Mouse (Mus musculus): Measurements from ENCODE around the gene Pip4k2b.

The Pip4k2b gene

DNA sequence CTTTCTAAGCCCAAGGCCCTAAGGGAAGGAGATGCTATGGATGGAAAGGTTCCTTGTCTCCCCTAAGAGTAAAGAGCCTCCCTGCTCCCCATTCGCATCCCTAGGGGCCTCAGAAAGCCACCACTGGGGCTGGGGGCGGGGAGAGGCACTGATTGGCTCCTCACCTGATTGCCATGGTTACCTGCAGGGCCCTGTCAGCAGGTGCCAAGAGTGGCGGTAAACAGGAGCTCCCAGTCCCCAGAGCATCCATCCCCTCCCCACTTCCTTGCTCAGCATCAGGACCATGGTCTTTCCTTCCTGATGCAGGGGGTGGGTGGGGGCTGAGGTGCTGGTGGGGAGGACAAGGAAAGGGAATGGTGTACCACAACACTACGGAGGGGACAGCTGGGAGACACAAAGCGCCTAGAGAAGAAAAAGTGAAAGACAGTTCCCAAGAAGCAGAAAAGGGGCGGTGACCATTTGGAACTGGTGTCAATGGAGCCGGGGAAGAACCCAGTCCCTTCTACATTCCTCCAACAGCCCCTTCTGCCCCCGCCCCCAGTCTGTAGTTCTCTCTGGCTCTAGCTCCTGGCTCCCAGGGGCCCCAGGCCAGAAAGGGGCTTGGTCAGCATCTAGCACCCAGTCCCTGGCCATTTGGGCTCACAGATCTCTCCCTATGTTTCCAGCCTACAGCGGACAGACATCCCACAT, 48.6 kb downstream of the Pip4k2b start:
- DNase-seq (ENCODE audit: extremely low spot score, low read depth, low spot score) = no peak

GRCm38 (mm10) chr11:97694921-97695711, 49.4 kb downstream of the Pip4k2b start:
- DNase-seq (ENCODE audit: extremely low spot score, low read depth, low spot score) = no peak

DNA sequence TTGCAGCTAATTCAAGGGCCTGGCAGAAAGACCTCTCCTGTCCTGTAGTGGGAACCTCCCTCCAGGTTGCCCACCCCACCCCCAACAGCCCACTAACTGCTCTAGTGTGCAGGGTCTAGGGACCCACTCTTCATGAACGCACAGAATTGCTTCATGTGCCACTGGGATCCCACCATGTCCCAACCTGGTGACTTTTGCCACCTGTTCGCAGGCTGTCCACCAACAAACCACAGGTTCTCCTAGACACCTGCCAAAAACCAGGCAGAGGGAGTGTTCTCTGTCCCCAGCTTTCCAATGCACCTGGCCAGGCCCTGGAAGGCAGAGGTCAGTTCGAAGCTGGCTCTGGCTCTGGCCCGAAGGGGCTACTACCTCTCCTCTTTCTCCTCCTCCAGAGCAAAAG, 50.1 kb downstream of the Pip4k2b start:
- no peak for DNase-seq (ENCODE audit: extremely low spot score, low read depth, low spot score)

- no peak for DNase-seq (ENCODE audit: extremely low spot score, low read depth, low spot score)
These were observed 54.6 kb downstream of the Pip4k2b start for GRCm38 (mm10) chr11:97689861-97690260.

DNA sequence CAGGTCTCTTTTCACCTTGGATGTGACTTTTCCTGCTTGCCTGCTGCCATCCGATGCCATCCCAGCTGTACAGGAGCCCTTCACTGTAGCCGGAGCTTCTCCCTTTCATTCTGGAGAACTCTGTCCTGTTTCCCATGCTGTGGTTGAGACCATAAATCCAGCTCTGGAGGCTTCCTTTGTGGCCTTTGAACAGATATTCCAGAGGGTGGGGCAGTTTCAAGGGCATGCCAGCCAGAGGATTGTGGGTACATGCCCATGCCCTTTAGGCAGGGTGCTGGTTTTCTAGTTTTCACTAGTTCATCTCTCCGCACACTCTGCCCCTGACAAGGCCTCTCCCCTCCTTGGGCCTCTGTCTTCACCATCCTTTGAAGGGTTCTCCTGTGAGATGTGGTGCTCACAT, 57.4 kb downstream of the Pip4k2b start:
- no peak for DNase-seq (ENCODE audit: extremely low spot score, low read depth, low spot score)

DNA sequence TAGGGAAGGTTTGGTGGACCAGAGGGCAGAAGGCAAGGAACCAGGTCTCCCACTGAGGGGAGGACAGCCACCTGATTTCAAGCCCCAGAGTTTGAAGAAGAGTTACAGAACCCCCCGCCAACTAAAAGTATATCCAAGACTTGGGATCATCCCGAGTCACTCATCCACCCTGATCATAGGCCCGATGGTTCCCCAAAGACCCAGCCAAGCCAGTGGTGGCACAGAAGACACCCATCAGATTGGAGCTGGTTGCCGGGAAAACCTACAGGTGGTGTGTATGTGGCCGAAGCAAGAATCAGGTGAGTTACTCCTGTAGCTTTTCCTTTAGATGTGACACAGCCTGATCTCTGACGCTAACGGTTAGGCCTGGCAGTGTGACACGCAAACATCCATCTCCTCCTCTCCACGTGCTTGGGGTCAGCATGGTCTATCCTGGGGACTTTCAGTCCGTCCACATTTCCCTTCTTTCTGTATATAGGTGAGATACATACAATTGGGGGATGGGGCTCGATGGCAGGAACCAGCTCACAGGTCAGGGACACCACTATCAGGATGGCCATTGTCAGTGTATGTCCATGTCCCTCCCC, 58.1 kb downstream of the Pip4k2b start:
- no peak for DNase-seq (ENCODE audit: extremely low spot score, low read depth, low spot score)

- DNase-seq (ENCODE audit: extremely low spot score, low read depth, low spot score) = no peak
These were observed 58.7 kb downstream of the Pip4k2b start, which contains the start of gene Cisd3 for GRCm38 (mm10) chr11:97685613-97686321. Gene Cisd3, plus strand, starts transcription at chr11:97685826.

DNA sequence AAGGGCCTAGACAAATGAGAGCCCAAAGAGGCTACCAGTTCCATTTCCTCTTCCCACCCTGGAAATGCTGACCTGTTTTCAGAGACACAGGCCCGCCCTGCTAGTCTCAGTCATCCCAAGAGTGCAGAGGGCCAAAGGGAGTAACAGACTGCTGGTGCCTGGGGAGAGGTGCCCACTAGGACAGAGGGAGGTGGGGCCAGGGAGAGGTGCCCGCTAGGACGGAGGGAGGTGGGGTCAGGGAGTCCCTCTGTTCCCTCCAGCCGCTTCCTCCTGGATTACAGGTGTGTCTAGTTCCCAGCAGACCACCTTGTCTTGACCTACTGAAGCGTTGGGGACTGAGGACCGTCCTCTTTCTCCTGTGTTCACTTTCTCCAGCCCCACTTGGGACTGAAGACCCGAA, 59.7 kb downstream of the Pip4k2b start:
- DNase-seq (ENCODE audit: extremely low spot score, low read depth, low spot score) = no peak

- no peak for DNase-seq (ENCODE audit: extremely low spot score, low read depth, low spot score)
These were observed 60.3 kb downstream of the Pip4k2b start for GRCm38 (mm10) chr11:97684063-97684680.

DNA sequence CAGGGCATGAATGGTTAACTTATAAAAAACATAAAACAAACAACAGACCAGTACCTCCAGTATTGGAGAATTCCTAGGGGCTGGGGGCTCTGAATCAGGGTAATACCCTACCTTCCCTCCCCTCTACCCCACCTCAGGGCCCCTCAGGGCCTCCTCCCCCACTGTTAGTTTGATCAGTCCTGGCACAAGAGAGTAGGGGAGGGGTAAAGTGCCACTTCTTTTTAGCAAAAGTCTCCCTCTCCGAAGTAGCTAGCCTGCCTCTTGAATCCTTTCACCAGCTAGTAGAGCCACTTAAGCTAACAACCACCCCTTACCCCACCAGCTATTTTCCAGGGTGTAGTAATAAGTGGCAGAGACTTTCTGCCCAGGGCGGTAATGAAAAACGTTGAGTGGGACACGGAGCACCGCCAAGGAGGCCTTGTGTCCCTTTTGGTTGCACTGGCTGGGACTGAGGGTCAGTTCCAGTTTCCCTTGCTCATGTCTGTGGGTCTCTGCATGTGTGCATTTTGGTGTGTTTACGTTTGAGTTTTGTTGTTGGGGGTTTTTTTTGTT, 61.9 kb downstream of the Pip4k2b start:
- no peak for DNase-seq (ENCODE audit: extremely low spot score, low read depth, low spot score)

GRCm38 (mm10) chr11:97680430-97680829, 64.1 kb downstream of the Pip4k2b start:
- no peak for DNase-seq (ENCODE audit: extremely low spot score, low read depth, low spot score)

- DNase-seq (ENCODE audit: extremely low spot score, low read depth, low spot score) = no peak
These were observed 66.2 kb downstream of the Pip4k2b start for GRCm38 (mm10) chr11:97678301-97678700.

DNA sequence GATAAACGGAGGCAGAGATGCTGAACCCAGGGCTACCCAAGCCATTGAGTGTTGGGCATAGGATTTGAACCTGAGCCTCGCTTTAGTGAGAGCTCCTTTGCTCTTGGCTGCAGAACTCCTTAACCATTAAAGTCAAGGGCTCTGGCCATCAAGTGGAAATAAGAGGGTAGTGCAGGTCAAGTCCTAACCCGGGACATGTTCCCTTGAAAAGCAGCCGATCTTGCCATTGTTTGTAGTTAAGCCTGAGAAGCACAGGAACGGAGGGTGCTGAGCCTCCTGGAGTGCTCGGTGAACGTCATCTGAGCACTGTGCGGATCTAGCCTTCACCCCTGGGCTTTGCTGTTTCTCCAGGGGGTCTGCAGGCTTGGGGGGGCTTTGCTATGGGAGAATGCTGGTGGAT, 66.7 kb downstream of the Pip4k2b start:
- no peak for DNase-seq (ENCODE audit: extremely low spot score, low read depth, low spot score)

GRCm38 (mm10) chr11:97677381-97677780, 67.1 kb downstream of the Pip4k2b start:
- no peak for DNase-seq (ENCODE audit: extremely low spot score, low read depth, low spot score)

DNA sequence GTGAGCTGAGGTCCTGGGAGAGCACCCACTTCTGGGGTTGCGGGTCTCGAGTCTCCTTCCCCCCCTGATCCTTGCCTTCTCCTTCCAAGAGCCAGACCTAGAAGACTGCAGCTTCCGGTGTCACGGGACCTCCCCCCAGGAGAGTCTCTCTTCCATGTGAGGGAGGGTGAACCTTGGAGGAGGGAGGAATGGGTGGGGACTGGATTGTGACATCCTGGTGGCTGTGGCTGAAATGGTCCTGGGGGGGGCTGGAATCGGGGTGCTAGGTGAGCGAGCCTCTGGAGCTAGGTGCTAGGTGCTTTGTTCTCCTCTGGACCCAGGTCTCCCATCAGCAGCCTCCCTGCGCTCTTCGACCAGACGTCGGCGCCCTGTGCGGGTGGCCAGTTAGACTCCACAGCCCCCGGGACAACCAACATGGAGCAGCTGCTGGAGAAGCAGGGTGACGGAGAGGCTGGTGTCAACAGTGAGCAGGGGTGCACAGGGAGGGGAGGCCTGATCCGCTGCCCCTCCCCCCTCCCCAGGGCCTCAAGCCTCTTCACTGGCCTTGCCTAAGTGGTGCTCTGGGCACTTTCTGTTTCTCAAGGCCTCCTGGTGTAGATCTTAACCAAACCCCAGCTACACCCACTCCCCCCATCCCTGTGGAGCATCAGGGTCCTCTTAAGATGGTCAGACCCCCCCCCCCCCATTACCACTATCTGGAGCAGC, 68.3 kb downstream of the Pip4k2b start:
- DNase-seq (ENCODE audit: extremely low spot score, low read depth, low spot score) = no peak

DNA sequence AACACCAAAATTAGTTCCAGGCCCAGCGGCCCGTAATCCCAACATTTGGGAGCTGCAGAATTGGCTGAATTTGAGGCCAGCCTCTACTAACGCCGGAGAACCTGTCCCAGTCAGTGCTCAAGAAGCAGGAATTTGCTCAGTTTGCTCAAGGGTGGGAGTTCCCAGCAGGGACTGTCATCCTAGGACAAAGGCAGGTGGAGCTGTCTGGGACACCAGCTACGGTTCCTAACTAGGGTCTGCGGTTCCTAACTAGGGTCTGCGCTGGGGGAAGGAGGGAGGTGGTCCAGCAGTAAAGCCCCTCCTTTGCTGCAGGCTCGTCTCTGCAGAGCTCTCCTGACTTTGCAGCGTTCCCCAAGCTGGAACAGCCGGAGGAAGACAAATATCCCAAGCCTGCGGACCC, 71.4 kb downstream of the Pip4k2b start:
- no peak for DNase-seq (ENCODE audit: extremely low spot score, low read depth, low spot score)

- no peak for DNase-seq (ENCODE audit: extremely low spot score, low read depth, low spot score)
These were observed 73.4 kb downstream of the Pip4k2b start for GRCm38 (mm10) chr11:97671177-97671527.

DNA sequence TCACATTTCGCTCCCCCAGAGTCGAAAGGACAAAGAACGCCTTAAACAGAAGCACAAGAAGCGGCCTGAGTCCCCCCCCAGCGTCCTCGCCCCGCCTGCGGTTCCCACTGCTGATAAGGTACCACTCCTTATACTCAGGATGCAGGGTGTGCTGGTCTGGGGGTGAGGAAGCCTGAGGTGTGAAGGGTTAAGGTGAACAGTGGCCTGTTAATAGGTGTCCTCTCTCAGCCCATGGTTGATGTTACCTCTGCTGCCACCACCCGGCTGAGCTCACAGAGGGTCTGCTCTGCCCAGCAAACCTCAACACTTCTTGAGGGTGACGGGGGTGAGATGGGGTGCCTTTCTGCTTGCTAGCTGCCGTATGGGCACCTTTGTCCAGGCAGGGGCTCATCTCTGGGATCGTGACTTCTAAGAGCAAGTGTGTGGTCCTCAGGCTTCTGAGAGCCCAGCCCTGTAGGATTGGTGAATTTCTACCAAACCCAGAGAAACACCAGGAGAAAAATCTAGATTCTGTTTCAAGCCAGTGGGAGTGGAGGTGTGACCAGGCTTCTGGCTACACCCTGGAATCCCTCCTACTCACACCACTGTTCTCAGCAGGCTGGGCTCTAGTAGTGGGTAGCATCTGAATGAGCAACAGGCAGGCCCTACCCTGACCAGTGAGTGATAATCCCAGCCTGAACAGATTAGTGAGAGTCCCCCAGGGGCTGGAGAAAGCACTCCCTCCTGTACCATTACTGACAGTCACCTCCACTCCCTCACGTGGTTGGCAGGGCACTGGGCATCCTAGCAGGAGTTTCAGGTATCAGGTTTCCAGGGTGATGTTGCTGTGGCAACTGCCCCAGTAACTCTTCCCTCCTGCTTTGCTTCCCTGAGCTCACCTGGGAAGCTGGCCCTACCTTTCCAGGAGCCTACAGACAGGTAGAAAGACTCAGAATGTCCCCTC, 74.0 kb downstream of the Pip4k2b start:
- no peak for DNase-seq (ENCODE audit: extremely low spot score, low read depth, low spot score)

DNA sequence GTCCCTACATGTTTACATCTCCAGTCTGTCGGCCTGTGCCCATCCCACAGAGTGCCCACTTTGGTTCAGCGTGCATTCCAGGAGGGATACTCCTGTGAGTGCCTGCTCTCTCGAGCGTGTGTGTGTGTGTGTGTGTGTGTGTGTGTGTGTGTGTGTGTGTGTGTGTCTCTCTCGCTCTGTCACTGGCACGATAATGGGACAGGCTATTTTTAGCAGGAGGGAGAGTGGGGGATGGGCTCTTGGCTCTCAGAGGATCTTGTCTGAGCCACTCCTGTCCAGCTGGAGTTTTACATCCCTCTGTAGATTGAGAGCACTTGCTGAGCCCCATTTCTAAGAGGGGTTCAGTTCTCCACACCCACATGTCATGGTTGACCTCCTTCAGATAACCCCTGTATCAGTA, 74.7 kb downstream of the Pip4k2b start:
- DNase-seq (ENCODE audit: extremely low spot score, low read depth, low spot score) = no peak

Data from hindlimb bud, embryonic 11.5 days (tissue).